Mouse (Mus musculus): ENCODE data around the gene Phka2. TPM values are rescaled to one million over a fixed set of nuclear protein-coding genes. Genes with fewer than 3 reads are reported as not detected.
A peak's percentile ranks its signal among the peaks of the same experiment; 100 is the strongest.

Phka2 gene
- total RNA-seq, 1 experiment from 2014 or later = 36.4 TPM

- ATAC-seq (replicated peaks in 1 of 2; ENCODE audit: insufficient read depth in 1 of 2, low FRiP score in 2 of 2, low TSS enrichment in 1 of 2, low read depth in 1 of 2, poor library complexity in 2 of 2, severe bottlenecking in 2 of 2) = no peak
These were observed 86.6 kb downstream of the Phka2 start for GRCm38 (mm10) chrX:160588523-160588922.

- no peak for ATAC-seq (replicated peaks in 1 of 2; ENCODE audit: insufficient read depth in 1 of 2, low FRiP score in 2 of 2, low TSS enrichment in 1 of 2, low read depth in 1 of 2, poor library complexity in 2 of 2, severe bottlenecking in 2 of 2)
These were observed 88.2 kb downstream of the Phka2 start for GRCm38 (mm10) chrX:160590147-160590546.

- no peak for ATAC-seq (replicated peaks in 1 of 2; ENCODE audit: insufficient read depth in 1 of 2, low FRiP score in 2 of 2, low TSS enrichment in 1 of 2, low read depth in 1 of 2, poor library complexity in 2 of 2, severe bottlenecking in 2 of 2)
These were observed 91.0 kb downstream of the Phka2 start for GRCm38 (mm10) chrX:160592933-160593332.

- ATAC-seq (replicated peaks in 1 of 2; ENCODE audit: insufficient read depth in 1 of 2, low FRiP score in 2 of 2, low TSS enrichment in 1 of 2, low read depth in 1 of 2, poor library complexity in 2 of 2, severe bottlenecking in 2 of 2) = no peak
These were observed 96.1 kb downstream of the Phka2 start for GRCm38 (mm10) chrX:160598055-160598454.

- ATAC-seq (replicated peaks in 1 of 2; ENCODE audit: insufficient read depth in 1 of 2, low FRiP score in 2 of 2, low TSS enrichment in 1 of 2, low read depth in 1 of 2, poor library complexity in 2 of 2, severe bottlenecking in 2 of 2) = no peak
These were observed 96.8 kb downstream of the Phka2 start for GRCm38 (mm10) chrX:160598562-160599458.

GRCm38 (mm10) chrX:160601053-160601452 lies 99.1 kb downstream of the Phka2 start:
- no peak for ATAC-seq (replicated peaks in 1 of 2; ENCODE audit: insufficient read depth in 1 of 2, low FRiP score in 2 of 2, low TSS enrichment in 1 of 2, low read depth in 1 of 2, poor library complexity in 2 of 2, severe bottlenecking in 2 of 2)

- no peak for ATAC-seq (replicated peaks in 1 of 2; ENCODE audit: insufficient read depth in 1 of 2, low FRiP score in 2 of 2, low TSS enrichment in 1 of 2, low read depth in 1 of 2, poor library complexity in 2 of 2, severe bottlenecking in 2 of 2)
These were observed 100.8 kb downstream of the Phka2 start for GRCm38 (mm10) chrX:160602770-160603169.

GRCm38 (mm10) chrX:160603316-160603715 lies 101.3 kb downstream of the Phka2 start:
- no peak for ATAC-seq (replicated peaks in 1 of 2; ENCODE audit: insufficient read depth in 1 of 2, low FRiP score in 2 of 2, low TSS enrichment in 1 of 2, low read depth in 1 of 2, poor library complexity in 2 of 2, severe bottlenecking in 2 of 2)

- no peak for ATAC-seq (replicated peaks in 1 of 2; ENCODE audit: insufficient read depth in 1 of 2, low FRiP score in 2 of 2, low TSS enrichment in 1 of 2, low read depth in 1 of 2, poor library complexity in 2 of 2, severe bottlenecking in 2 of 2)
These were observed 102.1 kb downstream of the Phka2 start for GRCm38 (mm10) chrX:160603981-160604541.

- ATAC-seq (replicated peaks in 1 of 2; ENCODE audit: insufficient read depth in 1 of 2, low FRiP score in 2 of 2, low TSS enrichment in 1 of 2, low read depth in 1 of 2, poor library complexity in 2 of 2, severe bottlenecking in 2 of 2) = peak in 1 of 2 experiments; percentile 56; a peak in 1 of 4 replicates
These were observed 107.9 kb downstream of the Phka2 start for GRCm38 (mm10) chrX:160609849-160610248.

GRCm38 (mm10) chrX:160610482-160610881 lies 108.5 kb downstream of the Phka2 start:
- no peak for ATAC-seq (replicated peaks in 1 of 2; ENCODE audit: insufficient read depth in 1 of 2, low FRiP score in 2 of 2, low TSS enrichment in 1 of 2, low read depth in 1 of 2, poor library complexity in 2 of 2, severe bottlenecking in 2 of 2)

- ATAC-seq (replicated peaks in 1 of 2; ENCODE audit: insufficient read depth in 1 of 2, low FRiP score in 2 of 2, low TSS enrichment in 1 of 2, low read depth in 1 of 2, poor library complexity in 2 of 2, severe bottlenecking in 2 of 2) = no peak
These were observed 109.1 kb downstream of the Phka2 start for GRCm38 (mm10) chrX:160610882-160611644.

Other genes with a start within 250 kb of the Phka2 start
- 0.19 TPM in 1 of 2 replicates, not detected in the other for gene Adgrg2, start 111.5 kb upstream of the Phka2 start, total RNA-seq (2017)
- gene Ppef1, start 233.6 kb downstream of the Phka2 start, total RNA-seq (2017) = 1.1 TPM in 1 of 2 replicates, not detected in the other